ENCODE assay signal across 18 mouse cellular contexts in genomic region chr6:5269641-5270040, GRCm38 (mm10).
"Had no signal": no experiment of that assay in that cellular context is flagged by ENCODE, and none has a peak within 500 bp of the region (broad histone marks: within the 10 kb centered on the region; RNA-seq: fewer than 3 reads in every experiment).

No protein-coding gene starts in this region.

- H3K27ac ChIP-seq: kidney, embryonic 15.5 days; left cerebral cortex, adult 2 months; liver, embryonic 13.5 days; midbrain, embryonic 13.5 days; stomach, postnatal 0 days had no signal

- H3K27me3 ChIP-seq: kidney, embryonic 15.5 days; liver, embryonic 13.5 days; midbrain, embryonic 13.5 days had no signal

- DNase-seq: kidney, adult 8-10 months; kidney, postnatal 10 days; kidney, postnatal 36 days; layer of hippocampus, postnatal 36 days; liver, embryonic 13.5 days; lung, adult 2 months; lung, postnatal 14 days; lung, postnatal 4 days; right cerebral cortex, adult 18-20 months; right cerebral cortex, postnatal 14 days; right cerebral cortex, postnatal 4 days; thymus, adult 2 months; thymus, postnatal 14 days; thymus, postnatal 4 days had no signal

- H3K9me3 ChIP-seq: kidney, embryonic 15.5 days; liver, embryonic 13.5 days; midbrain, embryonic 13.5 days had no signal

- H3K4me3 ChIP-seq: kidney, embryonic 15.5 days; left cerebral cortex, adult 2 months; liver, embryonic 13.5 days; midbrain, embryonic 13.5 days had no signal

- H3K9ac ChIP-seq: kidney, embryonic 15.5 days; liver, embryonic 13.5 days; midbrain, embryonic 13.5 days had no signal

- H3K4me1 ChIP-seq: kidney, embryonic 15.5 days; liver, embryonic 13.5 days; midbrain, embryonic 13.5 days had no signal

- H3K4me2 ChIP-seq: kidney, embryonic 15.5 days; liver, embryonic 13.5 days; midbrain, embryonic 13.5 days had no signal

- ATAC-seq: midbrain, embryonic 13.5 days had no signal
